Mouse (Mus musculus): Measurements from ENCODE around the gene Gm12258. TPM values are rescaled to one million over a fixed set of nuclear protein-coding genes. Genes with fewer than 3 reads are reported as not detected.

Gm12258 gene
- 10 to 100 TPM in 1 of 2 experiments, 1 to 10 TPM in 1; 7.1 to 15.0 TPM for total RNA-seq (2023)

GRCm38 (mm10) chr11:58846919-58847461 lies at the start of gene Gm12258:
Gm12258 (plus strand) TSS chr11:58847158.

GRCm38 (mm10) chr11:58801558-58802228 lies 45.3 kb upstream of the Gm12258 start, which contains the start of gene Fam183b:
Fam183b (minus strand) TSS chr11:58801960.

DNA sequence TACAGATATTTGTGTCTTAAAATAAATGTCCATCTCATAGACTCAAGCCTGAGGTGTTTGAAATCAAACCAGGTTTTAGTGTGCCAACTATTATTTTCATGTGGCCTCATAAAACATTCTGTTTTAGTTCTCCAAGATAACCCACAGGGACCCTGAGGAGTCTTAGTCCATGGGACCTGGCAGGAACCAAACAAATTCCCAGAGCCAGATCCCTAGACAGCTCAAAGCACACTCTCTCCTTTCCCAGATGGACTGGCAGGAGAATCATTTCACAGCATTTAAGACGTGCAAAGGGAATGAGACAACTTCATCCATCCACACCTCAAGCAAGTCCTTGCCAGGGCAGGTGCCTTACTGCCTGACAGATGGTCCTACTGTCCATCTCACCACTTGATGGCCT lies 32.3 kb upstream of the Gm12258 start, which contains the start of gene Olfr313:
Gene Olfr313 (plus strand): TSS at position 301 of the 400 bp plus-strand sequence.

GRCm38 (mm10) chr11:58828937-58829336 lies 18.0 kb upstream of the Gm12258 start, which contains the start of gene Olfr312:
Olfr312 (plus strand) TSS chr11:58829237.

DNA sequence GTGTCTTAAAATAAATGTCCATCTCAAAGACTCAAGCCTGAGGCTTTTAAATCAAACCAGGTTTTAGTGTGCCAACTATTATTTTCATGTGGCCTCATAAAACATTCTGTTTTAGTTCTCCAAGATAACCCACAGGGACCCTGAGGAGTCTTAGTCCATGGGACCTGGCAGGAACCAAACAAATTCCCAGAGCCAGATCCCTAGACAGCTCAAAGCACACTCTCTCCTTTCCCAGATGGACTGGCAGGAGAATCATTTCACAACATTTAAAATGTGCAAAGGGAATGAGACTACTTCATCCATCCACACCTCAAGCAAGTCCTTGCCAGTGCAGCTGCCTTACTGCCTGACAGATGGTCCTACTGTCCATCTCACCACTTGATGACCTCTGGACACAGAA lies 8.0 kb upstream of the Gm12258 start, which contains the start of gene Olfr311:
Gene Olfr311 (plus strand): TSS at position 301 of the 400 bp plus-strand sequence.

GRCm38 (mm10) chr11:58867039-58867953 lies 20.3 kb downstream of the Gm12258 start, which contains the start of gene 2810021J22Rik:
2810021J22Rik (plus strand) TSS chr11:58867216.

GRCm38 (mm10) chr11:58903511-58904409 lies 56.8 kb downstream of the Gm12258 start, which contains the start of gene Zfp39:
Zfp39 (minus strand) TSS chr11:58904225.

Other genes with a start within 250 kb of the Gm12258 start
- gene 2210407C18Rik, start 231.1 kb upstream of the Gm12258 start, total RNA-seq (2023), result not detected
- gene Olfr323, start 216.7 kb upstream of the Gm12258 start, total RNA-seq (2023), result not detected
- gene Trim58, start 206.7 kb upstream of the Gm12258 start, total RNA-seq (2023), result under 1 TPM; 0.32 to 0.33 TPM
- not detected for gene Olfr322, start 188.4 kb upstream of the Gm12258 start, total RNA-seq (2023)
- not detected for gene Olfr320, start 166.1 kb upstream of the Gm12258 start, total RNA-seq (2023)
- gene Olfr319, start 148.0 kb upstream of the Gm12258 start, total RNA-seq (2023), result not detected
- gene Olfr318, start 123.1 kb upstream of the Gm12258 start, total RNA-seq (2023), result under 1 TPM; 0.50 to 0.64 TPM
- gene Olfr317, start 107.9 kb upstream of the Gm12258 start, total RNA-seq (2023), result not detected
- not detected for gene Olfr316, start 94.4 kb upstream of the Gm12258 start, total RNA-seq (2023)
- gene Olfr315, start 74.0 kb upstream of the Gm12258 start, total RNA-seq (2023), result not detected
- not detected for gene Olfr314, start 64.2 kb upstream of the Gm12258 start, total RNA-seq (2023)
- gene Fam183b, start 45.2 kb upstream of the Gm12258 start, total RNA-seq (2023), result not detected
- not detected for gene Olfr313, start 32.2 kb upstream of the Gm12258 start, total RNA-seq (2023)
- gene Olfr312, start 17.9 kb upstream of the Gm12258 start, total RNA-seq (2023), result not detected
- not detected for gene Olfr311, start 7.9 kb upstream of the Gm12258 start, total RNA-seq (2023)
- 10 to 100 TPM; 11.0 to 12.4 TPM for gene 2810021J22Rik, start 20.1 kb downstream of the Gm12258 start, total RNA-seq (2023)
- 10 to 100 TPM; 12.1 to 12.3 TPM for gene Zfp39, start 57.1 kb downstream of the Gm12258 start, total RNA-seq (2023)
- gene Btnl10, start 70.8 kb downstream of the Gm12258 start, total RNA-seq (2023), result not detected
- gene Rnf187, start 91.8 kb downstream of the Gm12258 start, total RNA-seq (2023), result 100 to 1,000 TPM; 122 to 136 TPM
- gene Hist3h2ba, start 101.8 kb downstream of the Gm12258 start, total RNA-seq (2023), result 10 to 100 TPM; 12.9 to 15.2 TPM
- gene Hist3h2a, start 107.5 kb downstream of the Gm12258 start, total RNA-seq (2023), result 10 to 100 TPM; 39.5 to 41.6 TPM
- under 1 TPM in 1 of 2 experiments, not detected in 1; 0.41 TPM for gene Trim17, start 107.5 kb downstream of the Gm12258 start, total RNA-seq (2023)
- 10 to 100 TPM; 68.7 to 76.5 TPM for gene Trim11, start 130.9 kb downstream of the Gm12258 start, total RNA-seq (2023)

All from T-cell, adult 66 days (primary cell).